Mouse (Mus musculus) liver, embryonic 13.5 days (tissue): ENCODE data around the gene Crb1. TPM values are rescaled to one million over a fixed set of nuclear protein-coding genes. Genes with fewer than 3 reads are reported as not detected.

Source experiments
- ATAC-seq: fragments of 200-750 bp; cut with Nextera tagmentation; 2 replicates; pipeline ENCODE4 v1.8.0; 2017; ENCODE audit warnings: low read depth, mild to moderate bottlenecking, moderate number of reproducible peaks, moderate library complexity
- DNase-seq: peaks from one replicate; pipeline ENCODE4 v3.0.0; 2022
- H3K27ac ChIP-seq: fragments of 300-500 bp; sonication (generic); 2 replicates; pipeline ENCODE4 v1.5.1; 2015; ENCODE audit warnings: moderate library complexity, mild to moderate bottlenecking, inconsistent platforms
- H3K27me3 ChIP-seq: fragments of 300-500 bp; sonication (generic); 2 replicates; pipeline ENCODE4 v1.6.1; 2015; ENCODE audit warnings: mild to moderate bottlenecking, inconsistent platforms
- H3K36me3 ChIP-seq: fragments of 300-500 bp; sonication (generic); 2 replicates; pipeline ENCODE4 v1.6.1; 2015; ENCODE audit warnings: mild to moderate bottlenecking, inconsistent platforms
- H3K4me1 ChIP-seq: fragments of 300-500 bp; sonication (generic); replicated peaks from 2 replicates; pipeline ENCODE4 v1.6.1; 2015; ENCODE audit warnings: inconsistent platforms
- H3K4me2 ChIP-seq: fragments of 300-500 bp; sonication (generic); 2 replicates; pipeline ENCODE4 v1.6.1; 2015; ENCODE audit warnings: inconsistent platforms, mild to moderate bottlenecking, moderate library complexity
- H3K4me3 ChIP-seq: fragments of 300-500 bp; sonication (generic); replicated peaks from 2 replicates; pipeline ENCODE4 v1.5.1; 2015; ENCODE audit warnings: mild to moderate bottlenecking, inconsistent platforms
- H3K9ac ChIP-seq: fragments of 300-500 bp; sonication (generic); 2 replicates; pipeline ENCODE4 v1.6.1; 2015; ENCODE audit warnings: mild to moderate bottlenecking, inconsistent platforms
- H3K9me3 ChIP-seq: fragments of 300-500 bp; sonication (generic); replicated peaks from 2 replicates; pipeline ENCODE4 v1.6.1; 2016; ENCODE audit warnings: inconsistent platforms
- WGBS: fragments of 180-500 bp; shearing (Covaris S2); methylation state at CpG from one replicate; pipeline ENCODE4 v1.1.7; 2015; ENCODE audit not compliant: insufficient replicate concordance; 5-methylcytosine and 5-hydroxymethylcytosine counted together
- polyA plus RNA-seq: library from polyadenylated mRNA; unstranded; fragments of >200 nt; fragmentation: Nextera tagmentation; extraction: Ambion mirVana; gene quantifications from 2 replicates; pipeline ENCODE4 v1.2.1, GENCODE M21; 2015

The Crb1 gene
- polyA plus RNA-seq, 1 experiment from 2014 or later, result not detected

DNA sequence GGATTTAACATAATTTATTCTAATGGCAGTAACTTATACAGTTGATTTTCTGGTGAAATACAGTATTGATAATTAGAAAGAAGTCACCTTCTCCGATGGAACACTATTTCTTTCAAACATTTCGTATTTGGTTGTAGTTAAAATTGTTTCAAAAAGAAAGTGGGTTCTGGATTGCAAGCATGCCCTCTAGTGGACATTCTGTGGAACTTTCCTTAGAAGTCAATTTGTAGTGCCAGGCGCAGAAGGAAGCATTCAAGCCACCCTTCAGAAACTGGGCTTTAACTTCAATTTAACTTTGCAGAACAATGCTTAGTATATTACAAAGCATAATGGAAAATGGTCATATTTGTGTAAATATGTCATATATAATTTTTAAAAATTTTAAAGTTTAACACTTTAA is 220.5 kb downstream of the Crb1 start:
- Histone ChIP-seq H3K9ac (no peak overlapping the region), H3K9me3 (no peaks in the 10 kb centered on the region), H3K36me3 (no peaks in the 10 kb centered on the region), H3K4me2 (no peak overlapping the region), H3K4me1 (no peaks in the 10 kb centered on the region), H3K27me3 (no peaks in the 10 kb centered on the region), H3K4me3 (no peak overlapping the region), H3K27ac (no peak overlapping the region)
- ATAC-seq (no peak), DNase-seq (no peak)
- 28% methylated on average over 3 of the region's 3 CpGs for WGBS

DNA sequence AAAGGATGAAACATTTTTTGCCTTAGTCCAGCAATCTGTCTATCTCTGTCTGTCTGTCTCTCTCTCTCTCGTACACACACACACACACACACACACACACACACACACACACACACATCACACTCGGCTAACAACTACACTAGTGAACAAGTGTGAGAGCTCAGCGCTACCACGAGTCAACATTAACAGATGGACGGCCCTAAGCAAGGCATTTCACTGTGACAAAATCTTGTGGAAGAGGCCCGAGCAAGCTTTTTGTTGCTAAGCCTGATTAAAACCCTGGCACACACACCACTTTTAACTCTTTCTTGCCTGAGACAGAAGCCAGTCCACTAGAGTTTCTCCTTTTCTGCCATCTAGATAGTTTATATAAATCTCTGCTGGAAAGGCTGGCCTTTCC is 223.4 kb downstream of the Crb1 start:
- Histone ChIP-seq H3K27ac (no peak overlapping the region), H3K4me3 (no peak overlapping the region), H3K4me1 (no peaks in the 10 kb centered on the region), H3K9ac (no peak overlapping the region), H3K4me2 (no peak overlapping the region), H3K9me3 (no peaks in the 10 kb centered on the region), H3K36me3 (no peaks in the 10 kb centered on the region), H3K27me3 (no peaks in the 10 kb centered on the region)
- WGBS, result 68% methylated on average over 6 of the region's 6 CpGs
- ATAC-seq, result no peak
- no peak for DNase-seq

DNA sequence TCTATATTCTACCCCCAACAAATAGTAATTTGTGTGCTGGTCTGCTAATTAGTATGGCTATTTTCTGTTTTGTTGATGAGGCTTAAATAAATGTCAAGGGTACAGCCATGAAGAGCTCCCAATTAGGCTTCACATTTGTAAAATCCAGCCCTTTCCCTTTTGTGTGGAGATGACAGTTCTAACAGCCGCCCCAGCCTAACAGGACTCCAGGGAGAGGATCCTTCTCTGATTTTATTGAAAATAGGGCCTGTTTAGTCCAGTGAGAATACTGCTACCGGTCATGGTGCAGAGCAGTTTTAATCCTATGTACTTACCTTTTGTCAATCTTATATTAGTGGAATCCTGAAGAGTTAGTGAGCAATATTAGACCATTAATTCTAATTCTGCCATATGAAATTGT is 223.9 kb downstream of the Crb1 start:
- Histone ChIP-seq H3K27me3 (no peaks in the 10 kb centered on the region), H3K27ac (no peak overlapping the region), H3K4me1 (no peaks in the 10 kb centered on the region), H3K4me2 (no peak overlapping the region), H3K9ac (no peak overlapping the region), H3K36me3 (no peaks in the 10 kb centered on the region), H3K4me3 (no peak overlapping the region), H3K9me3 (no peaks in the 10 kb centered on the region)
- 77% methylated on average over 2 of the region's 2 CpGs for WGBS
- no peak for ATAC-seq
- no peak for DNase-seq

Other genes with a start within 250 kb of the Crb1 start
- 2.9 and 3.9 TPM in 2 replicates for gene Zbtb41, start 45.2 kb upstream of the Crb1 start, polyA plus RNA-seq
- gene Aspm, start 77.7 kb upstream of the Crb1 start, polyA plus RNA-seq, result 8.9 and 11.5 TPM in 2 replicates
- gene F13b, start 124.6 kb upstream of the Crb1 start, polyA plus RNA-seq, result 7.9 and 9.9 TPM in 2 replicates
- gene Cfhr1, start 183.2 kb upstream of the Crb1 start, polyA plus RNA-seq, result 1.1 and 1.3 TPM in 2 replicates